Comparison of ENCODE assay signal across 24 mouse cellular contexts in genomic region chr11:94244385-94244784, GRCm38 (mm10). TPM values are rescaled to one million over a fixed set of nuclear protein-coding genes. Genes with fewer than 3 reads are reported as not detected.
A peak's percentile ranks its signal among the peaks of the same experiment; 100 is the strongest.
DNase-seq lines count a peak whose midpoint lies in the region; ATAC-seq and TF ChIP-seq lines count a peak whose summit lies in the region.
"Had no signal": no experiment of that assay in that cellular context is flagged by ENCODE, and none has a peak within 500 bp of the region (broad histone marks: within the 10 kb centered on the region; RNA-seq: fewer than 3 reads in every experiment).

No protein-coding gene starts in this region.

- 0 out of 2 replicates have a peak overlapping the region, but pooled peaks have one; percentile 10 for H3K27ac ChIP-seq in forebrain, embryonic 12.5 days
- no peak overlapping the region for H3K27ac ChIP-seq in forebrain, embryonic 15.5 days (replicated peaks)
- peak overlapping the region; percentile 0; the same call in 1 of the 2 replicates for H3K27ac ChIP-seq in stomach, embryonic 16.5 days (ENCODE audit: low read length)
- no peak overlapping the region for H3K27ac ChIP-seq in stomach, postnatal 0 days (replicated peaks)
- peak overlapping the region; percentile 87 for H3K27ac ChIP-seq in limb, embryonic 10.5 days
- H3K27ac ChIP-seq: heart, embryonic 15.5 days; kidney, embryonic 15.5 days; layer of hippocampus, adult 2 months; liver, embryonic 14.5 days; lung, embryonic 15.5 days had no signal

- ATAC-seq in forebrain, embryonic 12.5 days (ENCODE audit: low FRiP score) = no peak
- no peak for ATAC-seq in forebrain, embryonic 15.5 days (replicated peaks)
- ATAC-seq in stomach, embryonic 16.5 days (ENCODE audit: insufficient read depth, low FRiP score) = no peak
- ATAC-seq in stomach, postnatal 0 days (ENCODE audit: low FRiP score, low TSS enrichment) = no peak
- ATAC-seq: forebrain, embryonic 14.5 days; intestine, embryonic 16.5 days; midbrain, embryonic 16.5 days; Patski had no signal

- WGBS in forebrain, embryonic 12.5 days = 58% methylated on average over 9 of the region's 9 CpGs
- 62% methylated on average over 9 of the region's 9 CpGs for WGBS in forebrain, embryonic 15.5 days
- WGBS in stomach, embryonic 16.5 days = 66% methylated on average over 9 of the region's 9 CpGs
- WGBS in stomach, postnatal 0 days = 57% methylated on average over 9 of the region's 9 CpGs
- WGBS in limb, embryonic 10.5 days = 64% methylated on average over 9 of the region's 9 CpGs

- no peak overlapping the region for H3K9ac ChIP-seq in forebrain, embryonic 12.5 days
- H3K9ac ChIP-seq in forebrain, embryonic 15.5 days (replicated peaks) = no peak overlapping the region
- no peak overlapping the region for H3K9ac ChIP-seq in stomach, embryonic 16.5 days (ENCODE audit: low read length)
- no peak overlapping the region for H3K9ac ChIP-seq in stomach, postnatal 0 days (ENCODE audit: low read length)
- H3K9ac ChIP-seq: heart, embryonic 15.5 days; kidney, embryonic 15.5 days; liver, embryonic 14.5 days; lung, embryonic 15.5 days had no signal

- H3K9me3 ChIP-seq in forebrain, embryonic 12.5 days = no peaks in the 10 kb centered on the region
- no peaks in the 10 kb centered on the region for H3K9me3 ChIP-seq in forebrain, embryonic 15.5 days
- H3K9me3 ChIP-seq in stomach, embryonic 16.5 days (replicated peaks; ENCODE audit: control insufficient read depth, low read length) = no peaks in the 10 kb centered on the region
- H3K9me3 ChIP-seq in stomach, postnatal 0 days (ENCODE audit: control insufficient read depth, low read length) = no peaks in the 10 kb centered on the region
- no peaks in the 10 kb centered on the region for H3K9me3 ChIP-seq in limb, embryonic 10.5 days (replicated peaks)
- H3K9me3 ChIP-seq: heart, embryonic 15.5 days; kidney, embryonic 15.5 days; lung, embryonic 15.5 days had no signal

- no peak for DNase-seq in stomach, postnatal 0 days (ENCODE audit: low spot score)
- no peak for DNase-seq in limb, embryonic 10.5 days (ENCODE audit: low spot score)
- no peak for DNase-seq in lung, postnatal 14 days
- DNase-seq in adrenal gland, postnatal 36 days = no peak
- no peak for DNase-seq in lung, postnatal 4 days
- DNase-seq: adrenal gland, adult 8-10 months; gastrocnemius, postnatal 36 days; heart, postnatal 4 days; layer of hippocampus, postnatal 36 days; right cerebral cortex, adult 18-20 months; thymus, postnatal 36 days had no signal

- TF ChIP-seq CTCF in stomach, postnatal 0 days (IDR thresholded peaks at IDR 0.05; ENCODE audit: low read depth) = no peak

- H3K36me3 ChIP-seq in forebrain, embryonic 12.5 days (replicated peaks) = no peaks in the 10 kb centered on the region
- H3K36me3 ChIP-seq in forebrain, embryonic 15.5 days = no peaks in the 10 kb centered on the region
- H3K36me3 ChIP-seq in stomach, embryonic 16.5 days (ENCODE audit: control insufficient read depth, insufficient read depth, low read length) = no peaks in the 10 kb centered on the region
- H3K36me3 ChIP-seq in stomach, postnatal 0 days (ENCODE audit: control insufficient read depth, insufficient read depth, low read length) = no peaks in the 10 kb centered on the region
- H3K36me3 ChIP-seq in limb, embryonic 10.5 days = no peaks in the 10 kb centered on the region
- H3K36me3 ChIP-seq: heart, embryonic 15.5 days; kidney, embryonic 15.5 days; lung, embryonic 15.5 days had no signal

- H3K4me1 ChIP-seq in forebrain, embryonic 12.5 days = peaks cover 57% of the 10 kb centered on the region
- H3K4me1 ChIP-seq in forebrain, embryonic 15.5 days = peaks cover 29% of the 10 kb centered on the region
- H3K4me1 ChIP-seq in stomach, embryonic 16.5 days (ENCODE audit: control insufficient read depth, insufficient read depth, low read length) = peaks cover 37% of the 10 kb centered on the region
- H3K4me1 ChIP-seq in stomach, postnatal 0 days (replicated peaks; ENCODE audit: control insufficient read depth, insufficient read depth) = peaks cover 8% of the 10 kb centered on the region
- H3K4me1 ChIP-seq in limb, embryonic 10.5 days = peaks cover 76% of the 10 kb centered on the region

- peaks cover 24% of the 10 kb centered on the region for H3K27me3 ChIP-seq in forebrain, embryonic 12.5 days
- H3K27me3 ChIP-seq in forebrain, embryonic 15.5 days = no peaks in the 10 kb centered on the region
- no peaks in the 10 kb centered on the region for H3K27me3 ChIP-seq in stomach, embryonic 16.5 days (ENCODE audit: control insufficient read depth, insufficient read depth, low read length)
- no peaks in the 10 kb centered on the region for H3K27me3 ChIP-seq in stomach, postnatal 0 days (ENCODE audit: control insufficient read depth, insufficient read depth, low read length)
- H3K27me3 ChIP-seq in limb, embryonic 10.5 days (ENCODE audit: low read depth, poor library complexity, severe bottlenecking) = peaks cover 39% of the 10 kb centered on the region
- H3K27me3 ChIP-seq: lung, embryonic 15.5 days had no signal

- H3K4me2 ChIP-seq in forebrain, embryonic 12.5 days = no peak overlapping the region
- no peak overlapping the region for H3K4me2 ChIP-seq in forebrain, embryonic 15.5 days (replicated peaks)
- no peak overlapping the region for H3K4me2 ChIP-seq in stomach, embryonic 16.5 days (ENCODE audit: low read depth, low read length)
- no peak overlapping the region for H3K4me2 ChIP-seq in stomach, postnatal 0 days (replicated peaks; ENCODE audit: low read depth)

- H3K4me3 ChIP-seq in forebrain, embryonic 12.5 days (replicated peaks) = no peak overlapping the region
- H3K4me3 ChIP-seq in forebrain, embryonic 15.5 days = no peak overlapping the region
- H3K4me3 ChIP-seq in stomach, embryonic 16.5 days (replicated peaks; ENCODE audit: low read length) = no peak overlapping the region
- H3K4me3 ChIP-seq in stomach, postnatal 0 days (ENCODE audit: low read depth, low read length) = no peak overlapping the region
- no peak overlapping the region for H3K4me3 ChIP-seq in limb, embryonic 10.5 days
- H3K4me3 ChIP-seq: heart, embryonic 15.5 days; kidney, embryonic 15.5 days; layer of hippocampus, adult 2 months; lung, embryonic 15.5 days had no signal

- no peak for TF ChIP-seq EP300 in stomach, postnatal 0 days (optimal IDR thresholded peaks at IDR 0.05)

RNA-seq across cellular contexts. Expression of gene Wfikkn2, which starts 1.4 kb away (rescaled TPM):
- 4.4 and 5.1 TPM in 2 replicates for polyA plus RNA-seq in forebrain, embryonic 12.5 days (2016; fragmentation: Nextera tagmentation; extraction: Ambion mirVana)
- polyA plus RNA-seq in forebrain, embryonic 15.5 days (2015; fragmentation: Nextera tagmentation; extraction: Ambion mirVana) = 3.7 and 7.9 TPM in 2 replicates
- polyA plus RNA-seq in stomach, embryonic 16.5 days (2015; fragmentation: Nextera tagmentation; extraction: Ambion mirVana) = 3.1 and 3.4 TPM in 2 replicates
- 1.4 and 1.9 TPM in 2 replicates for polyA plus RNA-seq in stomach, postnatal 0 days (2015; fragmentation: Nextera tagmentation; extraction: Ambion mirVana)
- polyA plus RNA-seq in limb, embryonic 10.5 days (2016; fragmentation: Nextera tagmentation; extraction: Ambion mirVana) = 1.6 and 7.9 TPM in 2 replicates
- 1 to 10 TPM in 1 of 2 experiments, under 1 TPM in 1; 0.46 to 1.3 TPM for total RNA-seq in adrenal gland, postnatal 36 days (2021)

RNA-seq across cellular contexts. Expression of gene Tob1, which starts 33.1 kb away (rescaled TPM):
- 42.6 and 43.1 TPM in 2 replicates for polyA plus RNA-seq in forebrain, embryonic 12.5 days (2016; fragmentation: Nextera tagmentation; extraction: Ambion mirVana)
- polyA plus RNA-seq in forebrain, embryonic 15.5 days (2015; fragmentation: Nextera tagmentation; extraction: Ambion mirVana) = 45.8 and 46.5 TPM in 2 replicates
- 35.9 and 42.3 TPM in 2 replicates for polyA plus RNA-seq in stomach, embryonic 16.5 days (2015; fragmentation: Nextera tagmentation; extraction: Ambion mirVana)
- polyA plus RNA-seq in stomach, postnatal 0 days (2015; fragmentation: Nextera tagmentation; extraction: Ambion mirVana) = 71.1 and 74.1 TPM in 2 replicates
- 15.0 and 22.5 TPM in 2 replicates for polyA plus RNA-seq in limb, embryonic 10.5 days (2016; fragmentation: Nextera tagmentation; extraction: Ambion mirVana)
- 100 to 1,000 TPM; 290 to 355 TPM for total RNA-seq in adrenal gland, postnatal 36 days (2021)

RNA-seq across cellular contexts. Expression of gene Gm21885, which starts 37.3 kb away (rescaled TPM):
- 0.27 TPM in 1 of 2 replicates, not detected in the other for polyA plus RNA-seq in forebrain, embryonic 12.5 days (2016; fragmentation: Nextera tagmentation; extraction: Ambion mirVana)
- 0.45 TPM in 1 of 2 replicates, not detected in the other for polyA plus RNA-seq in forebrain, embryonic 15.5 days (2015; fragmentation: Nextera tagmentation; extraction: Ambion mirVana)
- polyA plus RNA-seq in stomach, embryonic 16.5 days (2015; fragmentation: Nextera tagmentation; extraction: Ambion mirVana) = 8.9 and 9.9 TPM in 2 replicates
- polyA plus RNA-seq in stomach, postnatal 0 days (2015; fragmentation: Nextera tagmentation; extraction: Ambion mirVana) = not detected in 2 replicates
- polyA plus RNA-seq in limb, embryonic 10.5 days (2016; fragmentation: Nextera tagmentation; extraction: Ambion mirVana) = not detected in 2 replicates
- total RNA-seq in adrenal gland, postnatal 36 days (2021) = not detected
- total RNA-seq: adrenal gland, adult 8-10 months; gastrocnemius, postnatal 36 days; heart, postnatal 4 days; layer of hippocampus, adult 2 months; layer of hippocampus, postnatal 36 days; left cerebral cortex, postnatal 36 days had no signal
- polyA plus RNA-seq: forebrain, embryonic 14.5 days; heart, embryonic 15.5 days; kidney, embryonic 15.5 days; liver, embryonic 14.5 days; lung, embryonic 15.5 days; Patski had no signal

Comparison
In these comparisons a context has a peak if more than half of its experiments do, and no peak if none do; other contexts are left out.
1. H3K27ac ChIP-seq: peak in forebrain, embryonic 12.5 days (single experiment), stomach, embryonic 16.5 days (single experiment) and limb, embryonic 10.5 days (single experiment); none in forebrain, embryonic 15.5 days (single experiment) and stomach, postnatal 0 days (single experiment).